Comparison of ENCODE assay signal across 8 mouse cellular contexts in the genomic region with DNA sequence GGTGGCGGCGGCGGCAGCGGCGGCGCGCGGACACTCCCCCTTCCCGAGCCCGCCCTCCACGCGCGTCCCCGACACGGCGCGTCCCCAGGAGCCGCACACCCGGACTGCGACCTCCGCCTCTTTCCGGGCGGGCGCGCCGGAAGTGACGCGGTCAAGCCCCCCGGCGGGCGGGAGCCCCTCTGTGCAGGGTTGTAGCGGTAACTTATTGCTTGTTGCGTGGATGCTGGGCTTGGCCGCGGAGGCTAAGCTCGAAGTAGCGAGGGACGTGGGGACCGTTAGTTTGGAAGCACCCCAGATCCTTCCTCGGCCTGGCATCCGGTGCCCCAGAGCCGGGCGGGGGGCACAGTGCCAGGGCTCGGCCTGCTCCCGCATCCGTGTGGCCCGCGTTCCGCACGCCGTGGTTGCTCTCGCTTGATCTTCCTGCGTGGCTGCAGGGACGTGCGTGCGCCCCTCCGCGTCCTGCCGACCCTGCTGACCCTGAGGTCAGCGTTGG. TPM values are rescaled to one million over a fixed set of nuclear protein-coding genes. Genes with fewer than 3 reads are reported as not detected.
DNase-seq lines count a peak whose midpoint lies in the region; ATAC-seq and TF ChIP-seq lines count a peak whose summit lies in the region.

A gene (minus strand): TSS at position 90 of the 493 bp plus-strand sequence.

- no peak for TF ChIP-seq CTCF in CH12.LX (conservative IDR thresholded peaks at IDR 0.05 in 1 of 2, IDR thresholded peaks at IDR 0.05 in 1 of 2; ENCODE audit: low read depth in 2 of 2, low read length in 2 of 2)
- no peak for TF ChIP-seq CTCF in heart, postnatal 0 days (IDR thresholded peaks at IDR 0.05; ENCODE audit: low read depth)
- no peak for TF ChIP-seq CTCF in testis, adult 2 months (IDR thresholded peaks at IDR 0.05; ENCODE audit: control insufficient read depth, insufficient read depth, insufficient replicate concordance, low read depth, low read length)

- H3K9me3 ChIP-seq in CH12.LX (replicated peaks; ENCODE audit: low read length), result no peaks in the 10 kb centered on the region
- no peaks in the 10 kb centered on the region for H3K9me3 ChIP-seq in forebrain, embryonic 12.5 days
- H3K9me3 ChIP-seq in heart, postnatal 0 days (replicated peaks; ENCODE audit: control insufficient read depth, low read length), result no peaks in the 10 kb centered on the region
- no peaks in the 10 kb centered on the region for H3K9me3 ChIP-seq in liver, embryonic 16.5 days (replicated peaks; ENCODE audit: control insufficient read depth, low read length)
- H3K9me3 ChIP-seq in neural tube, embryonic 13.5 days, result no peaks in the 10 kb centered on the region

- under 1% methylated on average over 43 of the region's 60 CpGs for WGBS in forebrain, embryonic 12.5 days
- WGBS in heart, postnatal 0 days, result 0% methylated on average over 51 of the region's 60 CpGs
- WGBS in liver, embryonic 16.5 days (ENCODE audit: insufficient replicate concordance), result 0% methylated on average over 55 of the region's 60 CpGs
- WGBS in neural tube, embryonic 13.5 days, result under 1% methylated on average over 54 of the region's 60 CpGs

- TF ChIP-seq POLR2A in CH12.LX (IDR thresholded peaks at IDR 0.05; ENCODE audit: low read depth, low read length), result peak; percentile 74
- peak; percentile 31; the same call in 1 of the 2 replicates for TF ChIP-seq POLR2A in testis, adult 2 months (IDR thresholded peaks at IDR 0.05; ENCODE audit: control insufficient read depth, low read depth, low read length)

- no peaks in the 10 kb centered on the region for H3K27me3 ChIP-seq in CH12.LX (replicated peaks)
- H3K27me3 ChIP-seq in forebrain, embryonic 12.5 days, result no peaks in the 10 kb centered on the region; the same call in 1 of the 2 replicates
- no peaks in the 10 kb centered on the region for H3K27me3 ChIP-seq in heart, postnatal 0 days (ENCODE audit: control insufficient read depth, insufficient read depth, low read length)
- no peaks in the 10 kb centered on the region for H3K27me3 ChIP-seq in liver, embryonic 16.5 days (ENCODE audit: control insufficient read depth, insufficient read depth, low read depth, low read length)
- H3K27me3 ChIP-seq in neural tube, embryonic 13.5 days, result no peaks in the 10 kb centered on the region
- H3K27me3 ChIP-seq in testis, adult 2 months (ENCODE audit: control insufficient read depth, insufficient read depth, low read length), result no peaks in the 10 kb centered on the region

- peak; percentile 85 for DNase-seq in CH12.LX (ENCODE audit: extremely low read depth)
- peak; percentile 58 for DNase-seq in c-Kit-positive CD71-positive TER-119-negative erythroid progenitor cells, embryonic 14.5 days (ENCODE audit: low read depth)
- DNase-seq in heart, postnatal 0 days (ENCODE audit: low spot score), result peak; percentile 69
- peak; percentile 94 to 96 for DNase-seq in kidney, postnatal 4 days

- H3K27ac ChIP-seq in CH12.LX (ENCODE audit: insufficient read depth, low read depth), result peak within 1 kb of the TSS; percentile 48
- H3K27ac ChIP-seq in forebrain, embryonic 12.5 days, result peak within 1 kb of the TSS; percentile 92
- peak within 1 kb of the TSS; percentile 93 for H3K27ac ChIP-seq in heart, postnatal 0 days (ENCODE audit: low read depth)
- peak within 1 kb of the TSS; percentile 77 for H3K27ac ChIP-seq in liver, embryonic 16.5 days (ENCODE audit: low read length)
- peak within 1 kb of the TSS; percentile 91 for H3K27ac ChIP-seq in neural tube, embryonic 13.5 days (replicated peaks)
- peak within 1 kb of the TSS; percentile 96 for H3K27ac ChIP-seq in testis, adult 2 months (ENCODE audit: control insufficient read depth, insufficient read depth, low read depth, low read length)

- no peaks in the 10 kb centered on the region; the same call in 1 of the 2 replicates for H3K79me2 ChIP-seq in CH12.LX (replicated peaks; ENCODE audit: control insufficient read depth, extremely low read depth, insufficient read depth, poor library complexity, severe bottlenecking)

- dilution Hi-C loops in CH12.LX (cut with MboI; ENCODE audit: extremely low pct_ligation_motif_present, extremely low pct_unique_long_range_greater_than_20kb, low sequenced_read_pairs), result no loop called here

- H3K4me3 ChIP-seq in CH12.LX (replicated peaks in 1 of 3; ENCODE audit: low read depth in 2 of 3, low read length in 2 of 3, poor library complexity in 1 of 3), result peak within 1 kb of the TSS; percentile 82 to 96 (median 87)
- peak within 1 kb of the TSS; percentile 95 for H3K4me3 ChIP-seq in forebrain, embryonic 12.5 days (replicated peaks)
- peak within 1 kb of the TSS; percentile 92 for H3K4me3 ChIP-seq in heart, postnatal 0 days (ENCODE audit: low read depth, low read length)
- H3K4me3 ChIP-seq in liver, embryonic 16.5 days (ENCODE audit: low read depth, low read length), result peak within 1 kb of the TSS; percentile 81
- H3K4me3 ChIP-seq in neural tube, embryonic 13.5 days, result peak within 1 kb of the TSS; percentile 96
- peak within 1 kb of the TSS; percentile 96 for H3K4me3 ChIP-seq in testis, adult 2 months (ENCODE audit: control insufficient read depth, low read depth, low read length)

- TF ChIP-seq RAD21 in CH12.LX (IDR thresholded peaks at IDR 0.05; ENCODE audit: low read depth, low read length), result no peak

- peaks cover 3 to 8% of the 10 kb centered on the region in 2 experiments for H3K36me3 ChIP-seq in CH12.LX (replicated peaks in 1 of 2; ENCODE audit: control insufficient read depth in 1 of 2, insufficient read depth in 1 of 2, low read length in 1 of 2)
- no peaks in the 10 kb centered on the region for H3K36me3 ChIP-seq in forebrain, embryonic 12.5 days (replicated peaks)
- H3K36me3 ChIP-seq in heart, postnatal 0 days (replicated peaks; ENCODE audit: control insufficient read depth, insufficient read depth, low read length), result no peaks in the 10 kb centered on the region
- H3K36me3 ChIP-seq in liver, embryonic 16.5 days (ENCODE audit: control insufficient read depth, insufficient read depth), result no peaks in the 10 kb centered on the region
- H3K36me3 ChIP-seq in neural tube, embryonic 13.5 days, result no peaks in the 10 kb centered on the region
- no peaks in the 10 kb centered on the region for H3K36me3 ChIP-seq in testis, adult 2 months (ENCODE audit: control insufficient read depth, insufficient read depth, low read length)

- in situ Hi-C loops in CH12.LX (cut with MboI; ENCODE audit: low pct_ligation_motif_present, low pct_unique_long_range_greater_than_20kb, low sequenced_read_pairs), result no loop called here

- H3K9ac ChIP-seq in CH12.LX (ENCODE audit: insufficient read depth, low read depth), result peak within 1 kb of the TSS; percentile 73
- peak within 1 kb of the TSS; percentile 93 for H3K9ac ChIP-seq in forebrain, embryonic 12.5 days
- peak within 1 kb of the TSS; percentile 92 for H3K9ac ChIP-seq in heart, postnatal 0 days (replicated peaks; ENCODE audit: low read depth, low read length)
- peak within 1 kb of the TSS; percentile 81 for H3K9ac ChIP-seq in liver, embryonic 16.5 days (ENCODE audit: low read depth, low read length)
- H3K9ac ChIP-seq in neural tube, embryonic 13.5 days, result peak within 1 kb of the TSS; percentile 95

- ATAC-seq in forebrain, embryonic 12.5 days (ENCODE audit: low FRiP score), result peak; percentile 97
- ATAC-seq in heart, postnatal 0 days (ENCODE audit: insufficient read depth, low read depth), result peak; percentile 96
- ATAC-seq in liver, embryonic 16.5 days (ENCODE audit: low read depth), result peak; percentile 91
- peak; percentile 98 for ATAC-seq in neural tube, embryonic 13.5 days (ENCODE audit: low read depth)

- no peak for TF ChIP-seq EP300 in CH12.LX (IDR thresholded peaks at IDR 0.05; ENCODE audit: low read length)
- peak; percentile 50; the same call in 1 of the 2 replicates for TF ChIP-seq EP300 in heart, postnatal 0 days (IDR thresholded peaks at IDR 0.05; ENCODE audit: low read depth)

- H3K4me2 ChIP-seq in CH12.LX (ENCODE audit: insufficient read depth, low read depth, poor library complexity, severe bottlenecking), result peak within 1 kb of the TSS; percentile 92
- peak within 1 kb of the TSS; percentile 78 for H3K4me2 ChIP-seq in forebrain, embryonic 12.5 days
- H3K4me2 ChIP-seq in heart, postnatal 0 days (ENCODE audit: low read depth, low read length), result peak within 1 kb of the TSS; percentile 92
- H3K4me2 ChIP-seq in liver, embryonic 16.5 days (ENCODE audit: low read depth, low read length), result peak within 1 kb of the TSS; percentile 79
- H3K4me2 ChIP-seq in neural tube, embryonic 13.5 days, result peak within 1 kb of the TSS; percentile 67

- H3K4me1 ChIP-seq in CH12.LX (ENCODE audit: control insufficient read depth in 1 of 2, insufficient read depth in 2 of 2), result peaks cover 2 to 25% of the 10 kb centered on the region in 2 experiments
- peaks cover 15% of the 10 kb centered on the region for H3K4me1 ChIP-seq in forebrain, embryonic 12.5 days
- H3K4me1 ChIP-seq in heart, postnatal 0 days (ENCODE audit: control insufficient read depth, insufficient read depth), result peaks cover 6% of the 10 kb centered on the region; the same call in 1 of the 2 replicates
- peaks cover 4% of the 10 kb centered on the region for H3K4me1 ChIP-seq in liver, embryonic 16.5 days (ENCODE audit: control insufficient read depth, low read depth, low read length)
- peaks cover 24% of the 10 kb centered on the region for H3K4me1 ChIP-seq in neural tube, embryonic 13.5 days (replicated peaks)
- H3K4me1 ChIP-seq in testis, adult 2 months (ENCODE audit: control insufficient read depth, insufficient read depth, low read length), result peaks cover 3% of the 10 kb centered on the region; the same call in 1 of the 2 replicates

TF ChIP-seq in CH12.LX, 34 proteins besides CTCF, POLR2A, EP300 and RAD21 (continues in another document):
- TF ChIP-seq SIN3A (IDR thresholded peaks at IDR 0.05; ENCODE audit: low read length), result peak; percentile 97
- TF ChIP-seq MEF2A (IDR thresholded peaks at IDR 0.05; ENCODE audit: borderline replicate concordance, low read depth, low read length), result peak; percentile 66
- TF ChIP-seq ZC3H11A (IDR thresholded peaks at IDR 0.05; ENCODE audit: low read depth, low read length), result no peak
- peak; percentile 73 for TF ChIP-seq ZMIZ1 (IDR thresholded peaks at IDR 0.05; ENCODE audit: low read depth, low read length)
- TF ChIP-seq NELFE (IDR thresholded peaks at IDR 0.05; ENCODE audit: low read depth, low read length), result peak; percentile 70; the same call in 1 of the 2 replicates
- TF ChIP-seq PAX5 (IDR thresholded peaks at IDR 0.05; ENCODE audit: low read length), result no peak

RNA-seq across cellular contexts. Expression of the gene that starts here (rescaled TPM):
- total RNA-seq in CH12.LX (2012; rRNA removed) (29.0 and 33.1 TPM in 2 replicates), CH12.LX (2014; rRNA removed) (65.1 and 70.3 TPM in 2 replicates)
- 61.8 and 62.1 TPM in 2 replicates for polyA plus RNA-seq in CH12.LX (2012; ENCODE audit: insufficient read length, low read depth)
- polyA plus RNA-seq in forebrain, embryonic 12.5 days (2016; fragmentation: Nextera tagmentation; extraction: Ambion mirVana), result 92.2 and 103 TPM in 2 replicates
- 53.1 and 58.6 TPM in 2 replicates for total RNA-seq in heart, postnatal 0 days (2014; rRNA removed; ENCODE audit: low replicate concordance)
- 38.0 and 41.7 TPM in 2 replicates for polyA plus RNA-seq in heart, postnatal 0 days (2015; fragmentation: Nextera tagmentation; extraction: Ambion mirVana)
- polyA plus RNA-seq in liver, embryonic 16.5 days (2015; fragmentation: Nextera tagmentation; extraction: Ambion mirVana), result 12.4 and 12.6 TPM in 2 replicates
- polyA plus RNA-seq in neural tube, embryonic 13.5 days (2015; fragmentation: Nextera tagmentation; extraction: Ambion mirVana), result 133 and 140 TPM in 2 replicates
- polyA plus RNA-seq in testis, adult 2 months (2012; rRNA removed), result 4.0 and 4.2 TPM in 2 replicates

Comparison
In these comparisons a context has a peak if more than half of its experiments do, and no peak if none do; other contexts are left out.
1. Peak in every context shown above with its lines: DNase-seq, ATAC-seq, H3K4me3 ChIP-seq and H3K27ac ChIP-seq.